Mouse (Mus musculus): Measurements from ENCODE around the gene Gfpt2. TPM values are rescaled to one million over a fixed set of nuclear protein-coding genes. Genes with fewer than 3 reads are reported as not detected.
A peak's percentile ranks its signal among the peaks of the same experiment; 100 is the strongest.

Gfpt2 gene
- polyA plus RNA-seq (2015; fragmentation: Nextera tagmentation; extraction: Ambion mirVana): 9.3 and 11.1 TPM in 2 replicates

GRCm38 (mm10) chr11:49793619-49794341, at the start of gene Gfpt2:
Gfpt2 (plus strand) TSS chr11:49794178.
- peaks cover 9% of the 10 kb centered on the region for H3K4me1 ChIP-seq
- peak within 1 kb of the TSS; percentile 51 for H3K4me3 ChIP-seq
- no peaks in the 10 kb centered on the region for H3K36me3 ChIP-seq
- no peak within 1 kb of the TSS for H3K27ac ChIP-seq (replicated peaks)
- peak within 1 kb of the TSS; percentile 60 for H3K4me2 ChIP-seq (replicated peaks)
- peak; percentile 99 for ATAC-seq (replicated peaks)
- H3K9me3 ChIP-seq: no peaks in the 10 kb centered on the region
- 0% methylated on average over 25 of the region's 25 CpGs for WGBS
- peak within 1 kb of the TSS; percentile 52 for H3K9ac ChIP-seq (replicated peaks)
- no peaks in the 10 kb centered on the region; the same call in 1 of the 2 replicates for H3K27me3 ChIP-seq

GRCm38 (mm10) chr11:49744981-49745380, 49.0 kb upstream of the Gfpt2 start:
- Histone ChIP-seq H3K36me3 (no peaks in the 10 kb centered on the region), H3K9me3 (peaks cover 7% of the 10 kb centered on the region), H3K27me3 (no peaks in the 10 kb centered on the region), H3K27ac (replicated peaks) (no peak overlapping the region), H3K4me3 (no peak overlapping the region), H3K9ac (replicated peaks) (no peak overlapping the region), H3K4me1 (0 out of 2 replicates have a peak, but pooled peaks cover 6% of the 10 kb centered on the region), H3K4me2 (replicated peaks) (no peak overlapping the region)
- ATAC-seq (replicated peaks): no peak

DNA sequence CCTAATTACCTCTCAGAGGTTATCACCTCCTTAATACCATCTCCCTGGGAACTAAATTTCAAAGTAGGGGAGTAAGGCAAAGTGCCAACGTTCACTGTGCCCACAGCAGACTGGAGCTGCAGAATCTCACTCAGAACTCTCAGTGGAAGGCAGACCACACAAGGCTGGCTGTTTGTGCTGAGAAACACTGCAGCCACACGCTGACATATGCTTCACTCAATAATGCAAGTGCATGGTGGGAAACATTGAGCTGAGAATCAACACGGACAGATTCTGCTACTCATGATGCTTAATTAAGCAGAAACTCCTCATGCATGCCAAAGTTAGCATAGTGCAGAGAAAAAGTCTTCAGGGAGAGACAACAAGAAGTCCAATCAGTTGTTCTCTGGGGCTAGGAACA, 48.1 kb upstream of the Gfpt2 start:
- Histone ChIP-seq H3K36me3 (no peaks in the 10 kb centered on the region), H3K27ac (replicated peaks) (no peak overlapping the region), H3K4me3 (no peak overlapping the region), H3K27me3 (no peaks in the 10 kb centered on the region), H3K9ac (replicated peaks) (no peak overlapping the region), H3K9me3 (peaks cover 7% of the 10 kb centered on the region), H3K4me1 (0 out of 2 replicates have a peak, but pooled peaks cover 6% of the 10 kb centered on the region), H3K4me2 (replicated peaks) (no peak overlapping the region)
- 42% methylated on average over 3 of the region's 3 CpGs for WGBS
- no peak for ATAC-seq (replicated peaks)

- H3K4me3 ChIP-seq: no peak overlapping the region
- H3K4me1 ChIP-seq: 0 out of 2 replicates have a peak, but pooled peaks cover 6% of the 10 kb centered on the region
- no peak overlapping the region for H3K4me2 ChIP-seq (replicated peaks)
- no peak for ATAC-seq (replicated peaks)
- no peaks in the 10 kb centered on the region for H3K27me3 ChIP-seq
- peaks cover 7% of the 10 kb centered on the region for H3K9me3 ChIP-seq
- H3K36me3 ChIP-seq: no peaks in the 10 kb centered on the region
- no peak overlapping the region for H3K9ac ChIP-seq (replicated peaks)
- WGBS: 100% methylated on average over 1 of the region's 1 CpGs
- H3K27ac ChIP-seq (replicated peaks): no peak overlapping the region
Observed at GRCm38 (mm10) chr11:49746756-49747155, 47.2 kb upstream of the Gfpt2 start.

- Histone ChIP-seq H3K36me3 (no peaks in the 10 kb centered on the region), H3K4me1 (no peaks in the 10 kb centered on the region), H3K9ac (replicated peaks) (no peak overlapping the region), H3K9me3 (no peaks in the 10 kb centered on the region), H3K4me3 (no peak overlapping the region), H3K4me2 (replicated peaks) (no peak overlapping the region), H3K27me3 (no peaks in the 10 kb centered on the region), H3K27ac (replicated peaks) (no peak overlapping the region)
- 58% methylated on average over 12 of the region's 12 CpGs for WGBS
- ATAC-seq (replicated peaks): no peak
Observed at GRCm38 (mm10) chr11:49754958-49755665, 38.9 kb upstream of the Gfpt2 start.

DNA sequence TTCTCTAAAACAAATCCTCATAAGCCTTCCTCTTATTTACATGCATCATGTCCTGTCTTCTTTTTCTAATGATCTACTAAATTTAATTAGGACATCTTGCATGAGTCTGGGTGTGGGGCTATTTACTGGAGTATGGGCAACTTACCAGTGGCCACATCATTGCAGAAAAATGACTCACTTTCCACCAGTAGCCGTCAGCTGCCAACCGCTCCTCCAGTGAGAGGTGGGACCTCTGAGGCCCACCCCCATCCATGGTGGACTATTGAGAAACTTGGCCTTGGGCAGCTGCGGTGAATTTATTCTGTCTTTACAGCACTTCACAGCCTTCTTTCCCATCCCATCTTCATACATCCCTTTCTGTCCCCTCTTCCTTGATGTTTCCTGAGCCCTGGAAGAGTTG, 35.9 kb upstream of the Gfpt2 start:
- no peaks in the 10 kb centered on the region for H3K27me3 ChIP-seq
- H3K4me1 ChIP-seq: no peaks in the 10 kb centered on the region
- no peaks in the 10 kb centered on the region for H3K36me3 ChIP-seq
- H3K4me2 ChIP-seq (replicated peaks): no peak overlapping the region
- no peaks in the 10 kb centered on the region for H3K9me3 ChIP-seq
- H3K4me3 ChIP-seq: no peak overlapping the region
- H3K27ac ChIP-seq (replicated peaks): no peak overlapping the region
- ATAC-seq (replicated peaks): no peak
- no peak overlapping the region for H3K9ac ChIP-seq (replicated peaks)
- 85% methylated on average over 3 of the region's 3 CpGs for WGBS

DNA sequence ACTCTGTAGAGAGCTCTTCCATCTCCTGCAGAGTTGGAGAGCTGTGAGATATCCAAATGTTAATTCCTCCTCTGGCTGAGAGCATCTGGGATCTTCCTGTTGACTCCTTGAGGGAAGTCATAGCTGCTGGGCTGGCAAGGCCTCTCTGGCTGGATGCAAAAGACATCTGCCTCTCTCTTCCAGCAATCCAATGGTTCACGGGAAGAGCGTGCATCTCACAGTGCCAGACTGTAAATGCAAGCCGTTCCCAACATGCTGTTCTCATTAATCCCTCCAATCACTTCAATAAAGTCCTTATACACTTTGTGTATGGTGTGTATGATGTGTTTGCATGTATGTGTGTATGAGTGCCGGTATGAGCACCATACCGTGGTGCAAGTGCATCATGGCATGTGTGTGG, 32.8 kb upstream of the Gfpt2 start:
- Histone ChIP-seq H3K4me3 (no peak overlapping the region), H3K4me2 (replicated peaks) (no peak overlapping the region), H3K9ac (replicated peaks) (no peak overlapping the region), H3K27me3 (no peaks in the 10 kb centered on the region), H3K27ac (replicated peaks) (no peak overlapping the region), H3K9me3 (no peaks in the 10 kb centered on the region), H3K4me1 (no peaks in the 10 kb centered on the region), H3K36me3 (no peaks in the 10 kb centered on the region)
- 82% methylated on average over 5 of the region's 5 CpGs for WGBS
- ATAC-seq (replicated peaks): no peak

GRCm38 (mm10) chr11:49763555-49763954, 30.4 kb upstream of the Gfpt2 start:
- H3K4me1 ChIP-seq: no peaks in the 10 kb centered on the region
- no peak overlapping the region for H3K9ac ChIP-seq (replicated peaks)
- no peak for ATAC-seq (replicated peaks)
- no peak overlapping the region for H3K27ac ChIP-seq (replicated peaks)
- H3K4me2 ChIP-seq (replicated peaks): no peak overlapping the region
- no peaks in the 10 kb centered on the region for H3K9me3 ChIP-seq
- no peak overlapping the region for H3K4me3 ChIP-seq
- H3K36me3 ChIP-seq: no peaks in the 10 kb centered on the region
- no peaks in the 10 kb centered on the region for H3K27me3 ChIP-seq

- H3K4me1 ChIP-seq: no peaks in the 10 kb centered on the region
- H3K36me3 ChIP-seq: no peaks in the 10 kb centered on the region
- 63% methylated on average over 4 of the region's 4 CpGs for WGBS
- H3K27ac ChIP-seq (replicated peaks): no peak overlapping the region
- H3K4me2 ChIP-seq (replicated peaks): no peak overlapping the region
- H3K27me3 ChIP-seq: no peaks in the 10 kb centered on the region
- no peaks in the 10 kb centered on the region for H3K9me3 ChIP-seq
- no peak overlapping the region for H3K9ac ChIP-seq (replicated peaks)
- no peak; the same call in 1 of the 2 replicates for ATAC-seq (replicated peaks)
- no peak overlapping the region for H3K4me3 ChIP-seq
Observed at GRCm38 (mm10) chr11:49764023-49764422, 30.0 kb upstream of the Gfpt2 start.

GRCm38 (mm10) chr11:49764639-49765299, 29.2 kb upstream of the Gfpt2 start:
- Histone ChIP-seq H3K4me2 (replicated peaks) (no peak overlapping the region), H3K27ac (replicated peaks) (no peak overlapping the region), H3K4me3 (no peak overlapping the region), H3K4me1 (no peaks in the 10 kb centered on the region), H3K9ac (replicated peaks) (no peak overlapping the region), H3K9me3 (no peaks in the 10 kb centered on the region), H3K27me3 (no peaks in the 10 kb centered on the region), H3K36me3 (no peaks in the 10 kb centered on the region)
- WGBS: 31% methylated on average over 8 of the region's 8 CpGs
- no peak for ATAC-seq (replicated peaks)

DNA sequence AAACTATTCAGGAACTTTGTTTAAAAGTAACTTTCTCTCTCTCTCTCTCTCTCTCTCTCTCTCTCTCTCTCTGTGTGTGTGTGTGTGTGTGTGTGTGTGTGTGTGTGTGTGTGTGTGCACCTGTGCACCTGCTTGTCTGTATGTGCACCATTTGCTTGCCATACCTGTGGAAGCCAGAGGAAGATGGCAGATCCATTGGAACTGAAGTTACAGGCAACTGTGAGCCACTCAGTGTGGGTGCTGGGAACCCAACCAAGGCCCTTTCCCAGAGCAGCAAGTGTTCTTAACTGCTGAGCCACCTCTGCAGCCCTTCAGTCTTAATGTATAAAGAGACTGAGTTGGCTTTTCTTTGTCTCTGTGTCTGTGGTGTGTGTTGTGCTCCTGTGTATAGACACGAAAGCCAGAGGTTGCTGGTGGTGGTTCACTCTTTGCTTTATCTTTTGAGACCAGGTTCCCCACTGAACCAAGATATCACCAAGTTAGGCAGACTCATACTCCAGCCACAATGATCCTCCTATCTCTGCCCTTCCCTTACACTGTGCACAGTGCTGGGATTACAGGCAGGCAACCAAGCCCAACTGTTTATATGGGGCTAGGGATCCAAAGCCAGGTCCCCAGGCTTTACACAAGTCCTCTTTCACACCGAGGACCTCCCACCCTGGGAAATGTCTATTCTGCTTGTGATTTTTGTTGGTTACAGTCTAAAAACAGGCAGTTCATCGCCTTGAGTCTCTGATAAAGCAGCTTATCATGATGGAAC, 28.4 kb upstream of the Gfpt2 start:
- H3K9ac ChIP-seq (replicated peaks): no peak overlapping the region
- H3K36me3 ChIP-seq: no peaks in the 10 kb centered on the region
- no peaks in the 10 kb centered on the region for H3K27me3 ChIP-seq
- ATAC-seq (replicated peaks): no peak
- 93% methylated on average over 3 of the region's 3 CpGs for WGBS
- H3K4me1 ChIP-seq: no peaks in the 10 kb centered on the region
- no peak overlapping the region for H3K4me2 ChIP-seq (replicated peaks)
- H3K4me3 ChIP-seq: no peak overlapping the region
- no peaks in the 10 kb centered on the region for H3K9me3 ChIP-seq
- no peak overlapping the region for H3K27ac ChIP-seq (replicated peaks)

DNA sequence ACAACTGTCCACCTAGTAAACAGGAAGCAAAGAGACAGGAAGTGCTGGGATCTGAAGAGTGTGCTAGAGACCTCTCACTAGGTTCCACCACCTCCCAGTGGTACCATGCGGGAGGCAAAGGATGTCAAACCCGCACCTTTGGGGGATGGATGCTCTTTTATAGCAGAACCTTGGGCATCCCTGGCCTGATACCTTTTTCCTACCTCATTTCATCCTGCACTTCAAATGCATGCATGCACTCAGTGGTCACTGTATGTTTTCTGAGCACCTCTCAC, 27.9 kb upstream of the Gfpt2 start:
- H3K9me3 ChIP-seq: no peaks in the 10 kb centered on the region
- no peak for ATAC-seq (replicated peaks)
- H3K27ac ChIP-seq (replicated peaks): no peak overlapping the region
- no peak overlapping the region for H3K4me3 ChIP-seq
- H3K4me2 ChIP-seq (replicated peaks): no peak overlapping the region
- H3K36me3 ChIP-seq: no peaks in the 10 kb centered on the region
- H3K9ac ChIP-seq (replicated peaks): no peak overlapping the region
- no peaks in the 10 kb centered on the region for H3K27me3 ChIP-seq
- H3K4me1 ChIP-seq: no peaks in the 10 kb centered on the region
- WGBS: 92% methylated on average over 2 of the region's 2 CpGs

All from forebrain, embryonic 15.5 days (tissue).